Mouse (Mus musculus): ENCODE measurements around the gene Hnf1b. TPM values are rescaled to one million over a fixed set of nuclear protein-coding genes. Genes with fewer than 3 reads are reported as not detected.
A peak's percentile ranks its signal among the peaks of the same experiment; 100 is the strongest.

Hnf1b gene
- total RNA-seq, 2 experiments from 2014 or later = 0.22 TPM; not detected in 1

- intact Hi-C loops (cut with DNase I) = loop anchor here (5.0 kb wide), 1 partner anchor 671 kb away; no protein-coding TSS in a partner anchor
- no peak for DNase-seq (ENCODE audit: low spot score in 2 of 2)
These were observed 1.6 kb downstream of the Hnf1b start for GRCm38 (mm10) chr11:83851273-83852015.

GRCm38 (mm10) chr11:83852016-83852355, 2.1 kb downstream of the Hnf1b start:
- intact Hi-C loops (cut with DNase I) = loop anchor here (5.0 kb wide), 1 partner anchor 670 kb away; no protein-coding TSS in a partner anchor
- DNase-seq (ENCODE audit: low spot score in 2 of 2) = no peak

- intact Hi-C loops (cut with DNase I) = loop anchor here (5.0 kb wide), 1 partner anchor 670 kb away; no protein-coding TSS in a partner anchor
- DNase-seq (ENCODE audit: low spot score in 2 of 2) = no peak
These were observed 2.8 kb downstream of the Hnf1b start for GRCm38 (mm10) chr11:83852501-83853211.

GRCm38 (mm10) chr11:83853221-83853792, 3.4 kb downstream of the Hnf1b start:
- intact Hi-C loops (cut with DNase I) = loop anchor here (5.0 kb wide), 1 partner anchor 669 kb away; no protein-coding TSS in a partner anchor

GRCm38 (mm10) chr11:83854091-83854490, 4.2 kb downstream of the Hnf1b start:
- intact Hi-C loops (cut with DNase I) = loop anchor here (5.0 kb wide), 1 partner anchor 668 kb away; no protein-coding TSS in a partner anchor
- DNase-seq (ENCODE audit: low spot score in 2 of 2) = no peak

More at GRCm38 (mm10) chr11:83853221-83853792, 3.4 kb downstream of the Hnf1b start:
- DNase-seq (ENCODE audit: low spot score in 2 of 2) = no peak

GRCm38 (mm10) chr11:83854707-83855106, 4.8 kb downstream of the Hnf1b start:
- no peak for DNase-seq (ENCODE audit: low spot score in 2 of 2)
- intact Hi-C loops (cut with DNase I) = loop anchor here (5.0 kb wide), 1 partner anchor 668 kb away; no protein-coding TSS in a partner anchor

- no peak for DNase-seq (ENCODE audit: low spot score in 2 of 2)
- intact Hi-C loops (cut with DNase I) = no loop called here
These were observed 7.4 kb downstream of the Hnf1b start for GRCm38 (mm10) chr11:83857256-83857655.

GRCm38 (mm10) chr11:83865286-83865685, 15.4 kb downstream of the Hnf1b start:
- no peak for DNase-seq (ENCODE audit: low spot score in 2 of 2)
- intact Hi-C loops (cut with DNase I) = no loop called here

- no peak for DNase-seq (ENCODE audit: low spot score in 2 of 2)
- intact Hi-C loops (cut with DNase I) = no loop called here
These were observed 17.7 kb downstream of the Hnf1b start for GRCm38 (mm10) chr11:83867571-83867970.

- intact Hi-C loops (cut with DNase I) = no loop called here
- DNase-seq (ENCODE audit: low spot score in 2 of 2) = no peak
These were observed 19.3 kb downstream of the Hnf1b start for GRCm38 (mm10) chr11:83869147-83869546.

GRCm38 (mm10) chr11:83869686-83870085, 19.8 kb downstream of the Hnf1b start:
- no peak for DNase-seq (ENCODE audit: low spot score in 2 of 2)
- intact Hi-C loops (cut with DNase I) = no loop called here

GRCm38 (mm10) chr11:83871780-83872554, 22.1 kb downstream of the Hnf1b start:
- peak; percentile 30 to 40 for DNase-seq (ENCODE audit: low spot score in 2 of 2)
- intact Hi-C loops (cut with DNase I) = no loop called here

GRCm38 (mm10) chr11:83873509-83873908, 23.6 kb downstream of the Hnf1b start:
- no peak for DNase-seq (ENCODE audit: low spot score in 2 of 2)
- intact Hi-C loops (cut with DNase I) = no loop called here

GRCm38 (mm10) chr11:83876630-83877029, 26.8 kb downstream of the Hnf1b start:
- intact Hi-C loops (cut with DNase I) = no loop called here
- no peak for DNase-seq (ENCODE audit: low spot score in 2 of 2)

GRCm38 (mm10) chr11:83877765-83878164, 27.9 kb downstream of the Hnf1b start:
- intact Hi-C loops (cut with DNase I) = no loop called here
- no peak for DNase-seq (ENCODE audit: low spot score in 2 of 2)

- intact Hi-C loops (cut with DNase I) = no loop called here
- DNase-seq (ENCODE audit: low spot score in 2 of 2) = no peak
These were observed 28.6 kb downstream of the Hnf1b start for GRCm38 (mm10) chr11:83878417-83878952.

- intact Hi-C loops (cut with DNase I) = no loop called here
- no peak for DNase-seq (ENCODE audit: low spot score in 2 of 2)
These were observed 29.3 kb downstream of the Hnf1b start for GRCm38 (mm10) chr11:83879130-83879529.

GRCm38 (mm10) chr11:83881438-83881837, 31.6 kb downstream of the Hnf1b start:
- intact Hi-C loops (cut with DNase I) = no loop called here
- DNase-seq (ENCODE audit: low spot score in 2 of 2) = no peak

GRCm38 (mm10) chr11:83882552-83882951, 32.7 kb downstream of the Hnf1b start:
- intact Hi-C loops (cut with DNase I) = no loop called here

More at GRCm38 (mm10) chr11:83882552-83882951, 32.7 kb downstream of the Hnf1b start:
- DNase-seq (ENCODE audit: low spot score in 2 of 2) = peak in 1 of 2 experiments; percentile 14

Data from left cerebral cortex, postnatal 14 days (tissue).